Mouse (Mus musculus): ENCODE results near the gene Dnm3.
A peak's percentile ranks its signal among the peaks of the same experiment; 100 is the strongest.

Gene Dnm3

GRCm38 (mm10) chr1:161999338-161999737, 478.5 kb downstream of the Dnm3 start:
- no peak for DNase-seq (ENCODE audit: low read depth, low spot score)

- peak; percentile 63 for DNase-seq (ENCODE audit: low read depth, low spot score)
These were observed 479.1 kb downstream of the Dnm3 start for GRCm38 (mm10) chr1:161998781-161999180.

- DNase-seq (ENCODE audit: low read depth, low spot score), result no peak
These were observed 485.4 kb downstream of the Dnm3 start for GRCm38 (mm10) chr1:161992389-161992788.

GRCm38 (mm10) chr1:161991846-161992245, 486.0 kb downstream of the Dnm3 start:
- no peak for DNase-seq (ENCODE audit: low read depth, low spot score)

GRCm38 (mm10) chr1:161990684-161991578, 486.9 kb downstream of the Dnm3 start:
- no peak for DNase-seq (ENCODE audit: low read depth, low spot score)

- DNase-seq (ENCODE audit: low read depth, low spot score), result no peak
These were observed 493.8 kb downstream of the Dnm3 start for GRCm38 (mm10) chr1:161983979-161984566.

GRCm38 (mm10) chr1:161983451-161983850, 494.4 kb downstream of the Dnm3 start:
- DNase-seq (ENCODE audit: low read depth, low spot score), result no peak

- no peak for DNase-seq (ENCODE audit: low read depth, low spot score)
These were observed 497.1 kb downstream of the Dnm3 start for GRCm38 (mm10) chr1:161980626-161981298.

GRCm38 (mm10) chr1:161980046-161980445, 497.8 kb downstream of the Dnm3 start:
- DNase-seq (ENCODE audit: low read depth, low spot score), result no peak

GRCm38 (mm10) chr1:161979536-161979935, 498.3 kb downstream of the Dnm3 start, which contains the start of gene 4930558K02Rik:
TSS of gene 4930558K02Rik (minus strand) at chr1:161979636.
- no peak for DNase-seq (ENCODE audit: low read depth, low spot score)

GRCm38 (mm10) chr1:161978173-161978700, 499.6 kb downstream of the Dnm3 start:
- no peak for DNase-seq (ENCODE audit: low read depth, low spot score)

GRCm38 (mm10) chr1:161977331-161977730, 500.5 kb downstream of the Dnm3 start:
- no peak for DNase-seq (ENCODE audit: low read depth, low spot score)

- DNase-seq (ENCODE audit: low read depth, low spot score), result peak; percentile 88
These were observed 501.3 kb downstream of the Dnm3 start for GRCm38 (mm10) chr1:161976255-161977182.

- DNase-seq (ENCODE audit: low read depth, low spot score), result no peak
These were observed 505.6 kb downstream of the Dnm3 start for GRCm38 (mm10) chr1:161972233-161972632.

- DNase-seq (ENCODE audit: low read depth, low spot score), result no peak
These were observed 507.0 kb downstream of the Dnm3 start for GRCm38 (mm10) chr1:161970874-161971273.

- peak; percentile 95 for DNase-seq (ENCODE audit: low read depth, low spot score)
These were observed 509.0 kb downstream of the Dnm3 start, which contains the start of gene Pigc for GRCm38 (mm10) chr1:161968589-161969407. TSS of gene Pigc (plus strand) at chr1:161969186.

- DNase-seq (ENCODE audit: low read depth, low spot score), result no peak
These were observed 509.9 kb downstream of the Dnm3 start for GRCm38 (mm10) chr1:161967936-161968335.

- DNase-seq (ENCODE audit: low read depth, low spot score), result peak; percentile 59
These were observed 515.1 kb downstream of the Dnm3 start for GRCm38 (mm10) chr1:161962465-161963377.
